Mouse (Mus musculus) cortical plate, adult 2 months (tissue): ENCODE data around the gene Diras2. TPM values are rescaled to one million over a fixed set of nuclear protein-coding genes. Genes with fewer than 3 reads are reported as not detected.

Experiments used
- H3K27ac ChIP-seq: fragments of 200-500 bp; 2 replicates; pipeline ENCODE4 v1.5.1; 2012; ENCODE audit warnings: low read length, control low read depth, inconsistent platforms; ENCODE audit not compliant: insufficient read depth
- H3K4me1 ChIP-seq: fragments of 200-500 bp; 2 replicates; pipeline ENCODE4 v1.6.1; 2011; ENCODE audit warnings: low read length; ENCODE audit not compliant: control insufficient read depth, insufficient read depth
- H3K4me3 ChIP-seq: fragments of 200-500 bp; 2 replicates; pipeline ENCODE4 v1.5.1; 2011; ENCODE audit warnings: mild to moderate bottlenecking, low read length, control low read depth; ENCODE audit not compliant: insufficient read depth
- CTCF ChIP-seq: fragments of 200-500 bp; IDR thresholded peaks from 2 replicates; pipeline ENCODE4 v1.5.1; 2011; ENCODE audit warnings: mild to moderate bottlenecking, control low read depth, low read length; ENCODE audit not compliant: insufficient read depth; ENCODE audit errors: extremely low read depth
- POLR2A ChIP-seq: fragments of 200-500 bp; IDR thresholded peaks from 2 replicates; pipeline ENCODE4 v1.6.1; 2011; ENCODE audit warnings: mild to moderate bottlenecking, low read length, control low read depth; ENCODE audit not compliant: insufficient read depth; ENCODE audit errors: extremely low read depth
- polyA plus RNA-seq: library from polyadenylated mRNA; depleted of rRNA; stranded (reverse); fragments of >200 nt; gene quantifications from 2 replicates; pipeline ENCODE4 v1.2.3, GENCODE M21; 2012

Gene Diras2
- polyA plus RNA-seq, 1 experiment: 183 TPM

- peaks cover 4% of the 10 kb centered on the region for H3K4me1 ChIP-seq
- TF ChIP-seq CTCF (no peak), POLR2A (no peak)
- peak overlapping the region; percentile 7; the same call in 1 of the 2 replicates for H3K4me3 ChIP-seq
- no peak overlapping the region for H3K27ac ChIP-seq
Measured at GRCm38 (mm10) chr13:52526249-52527035, 4.6 kb downstream of the Diras2 start.

- Histone ChIP-seq H3K4me3 (peak overlapping the region; percentile 22; the same call in 1 of the 2 replicates), H3K27ac (no peak overlapping the region), H3K4me1 (peaks cover 7% of the 10 kb centered on the region)
- TF ChIP-seq CTCF: no peak
- no peak for TF ChIP-seq POLR2A
Measured at GRCm38 (mm10) chr13:52524313-52524712, 6.8 kb downstream of the Diras2 start.

GRCm38 (mm10) chr13:52521176-52521575, 9.9 kb downstream of the Diras2 start:
- H3K27ac ChIP-seq: no peak overlapping the region
- no peak for TF ChIP-seq CTCF
- H3K4me1 ChIP-seq: peaks cover 10% of the 10 kb centered on the region
- no peak overlapping the region for H3K4me3 ChIP-seq

GRCm38 (mm10) chr13:52519425-52519824, 11.7 kb downstream of the Diras2 start:
- Histone ChIP-seq H3K4me3 (no peak overlapping the region), H3K4me1 (peaks cover 8% of the 10 kb centered on the region), H3K27ac (no peak overlapping the region)
- TF ChIP-seq CTCF: no peak

GRCm38 (mm10) chr13:52518377-52518776, 12.7 kb downstream of the Diras2 start:
- H3K4me1 ChIP-seq: peaks cover 7% of the 10 kb centered on the region
- no peak overlapping the region for H3K27ac ChIP-seq
- H3K4me3 ChIP-seq: no peak overlapping the region
- TF ChIP-seq POLR2A (no peak), CTCF (no peak)

- H3K4me3 ChIP-seq: no peak overlapping the region
Measured at GRCm38 (mm10) chr13:52517021-52517420, 14.1 kb downstream of the Diras2 start.

GRCm38 (mm10) chr13:52516561-52516960, 14.5 kb downstream of the Diras2 start:
- peaks cover 10% of the 10 kb centered on the region for H3K4me1 ChIP-seq
- no peak overlapping the region for H3K4me3 ChIP-seq
- no peak overlapping the region for H3K27ac ChIP-seq
- no peak for TF ChIP-seq POLR2A

More at GRCm38 (mm10) chr13:52517021-52517420, 14.1 kb downstream of the Diras2 start:
- Histone ChIP-seq H3K4me1 (peaks cover 8% of the 10 kb centered on the region), H3K27ac (no peak overlapping the region)
- TF ChIP-seq POLR2A (no peak), CTCF (no peak)

GRCm38 (mm10) chr13:52516051-52516450, 15.0 kb downstream of the Diras2 start:
- Histone ChIP-seq H3K4me1 (peaks cover 12% of the 10 kb centered on the region), H3K27ac (no peak overlapping the region), H3K4me3 (no peak overlapping the region)
- TF ChIP-seq CTCF (no peak), POLR2A (no peak)

- TF ChIP-seq POLR2A (no peak), CTCF (no peak)
- Histone ChIP-seq H3K4me1 (peaks cover 8% of the 10 kb centered on the region), H3K27ac (no peak overlapping the region), H3K4me3 (no peak overlapping the region)
Measured at GRCm38 (mm10) chr13:52513554-52513953, 17.5 kb downstream of the Diras2 start.

- no peak for TF ChIP-seq CTCF
- no peak for TF ChIP-seq POLR2A
Measured at GRCm38 (mm10) chr13:52512356-52512755, 18.7 kb downstream of the Diras2 start.

More at GRCm38 (mm10) chr13:52512356-52512755, 18.7 kb downstream of the Diras2 start:
- Histone ChIP-seq H3K4me3 (no peak overlapping the region), H3K27ac (no peak overlapping the region), H3K4me1 (peaks cover 8% of the 10 kb centered on the region)
